Mouse (Mus musculus) heart, adult 2 months (tissue): ENCODE results near the gene Rasl11a.

Experiments
- CTCF ChIP-seq: fragments of 200-600 bp; IDR thresholded peaks from 2 replicates; pipeline ENCODE4 v1.8.1; 2022; ENCODE audit warnings: antibody characterized with exemption, mild to moderate bottlenecking, moderate library complexity
- EP300 ChIP-seq: fragments of 200-500 bp; IDR thresholded peaks from 2 replicates; pipeline ENCODE4 v1.6.1; 2011; ENCODE audit warnings: low read depth, low read length, control low read depth; ENCODE audit not compliant: insufficient read depth
- POLR2A ChIP-seq: fragments of 200-500 bp; IDR thresholded peaks from 2 replicates; pipeline ENCODE4 v1.6.1; 2011; ENCODE audit warnings: mild to moderate bottlenecking, low read depth, low read length, control low read depth; ENCODE audit not compliant: insufficient read depth

GRCm38 (mm10) chr5:146840422-146840821 is 4.4 kb upstream of the Rasl11a start:
- TF ChIP-seq CTCF (no peak), EP300 (no peak), POLR2A (no peak)
